Mouse (Mus musculus): Measurements from ENCODE around the gene Rusc1.

The Rusc1 gene

GRCm38 (mm10) chr3:89093175-89093574 is at the start of gene Rusc1:
Rusc1 (minus strand) TSS chr3:89093311.
- peak; percentile 37 to 47 for DNase-seq

DNA sequence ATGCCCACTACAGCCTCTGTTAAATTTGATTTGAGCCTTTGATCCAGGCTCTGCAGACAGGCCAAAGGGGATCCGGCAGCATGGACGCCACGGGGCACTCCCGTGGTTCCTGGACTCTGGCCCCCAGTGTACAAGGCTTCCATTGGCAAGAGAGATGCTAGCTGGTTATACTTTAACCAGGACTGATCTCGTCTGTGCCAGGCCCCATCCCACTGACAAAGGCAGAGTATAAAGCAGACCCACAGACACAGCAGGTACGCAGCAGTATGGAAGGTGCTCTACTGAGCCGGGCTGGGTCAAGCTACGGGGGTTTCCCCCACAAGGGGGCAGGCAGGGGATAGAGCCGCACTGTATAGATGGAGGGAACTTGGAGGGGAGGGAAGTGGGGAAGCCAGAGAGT is 43.3 kb upstream of the Rusc1 start:
- DNase-seq: peak in 1 of 2 experiments; percentile 19

GRCm38 (mm10) chr3:89135958-89136357 is 42.8 kb upstream of the Rusc1 start, which contains the start of gene Pklr:
Pklr (plus strand) TSS chr3:89136142.
- no peak for DNase-seq

GRCm38 (mm10) chr3:89133752-89134151 is 40.6 kb upstream of the Rusc1 start:
- no peak for DNase-seq

- DNase-seq: no peak
These were observed 39.9 kb upstream of the Rusc1 start for GRCm38 (mm10) chr3:89133063-89133450.

DNA sequence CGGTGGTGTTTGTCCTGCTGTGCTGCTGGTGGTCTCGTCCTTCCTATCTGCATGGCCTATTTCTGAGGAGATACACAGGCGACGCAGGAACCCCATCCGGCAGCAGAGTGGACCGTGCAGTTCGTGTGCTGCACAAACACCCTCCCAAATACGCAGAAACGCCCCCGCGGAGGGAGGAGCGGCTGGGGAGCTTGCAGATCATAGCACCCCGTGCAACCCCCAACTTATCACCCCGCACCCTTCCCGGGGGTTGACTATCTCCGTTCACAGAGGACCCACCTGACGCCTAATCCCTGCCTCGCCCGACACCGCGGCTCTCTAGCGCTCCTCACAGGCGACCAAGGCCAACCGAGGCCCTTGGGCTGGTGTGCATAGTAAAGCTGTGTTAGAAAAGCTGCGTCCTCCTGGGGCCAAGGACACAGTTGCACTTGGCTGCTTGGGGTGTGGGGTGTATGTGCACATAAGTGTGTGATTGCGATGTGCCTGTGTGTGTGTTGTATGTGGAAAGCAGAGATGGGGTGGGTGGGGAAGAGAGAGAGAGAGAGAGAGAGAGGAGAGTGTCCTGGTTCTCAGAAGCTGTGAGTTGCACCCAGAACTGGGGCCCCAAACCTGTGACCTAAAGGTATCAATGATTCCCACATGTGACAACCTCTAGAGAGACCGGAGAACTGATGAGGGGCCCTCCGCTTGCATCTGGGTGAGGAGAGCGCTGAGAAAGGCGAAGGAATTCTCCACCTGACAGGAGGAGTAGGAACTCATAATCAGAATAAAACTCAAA is 39.4 kb upstream of the Rusc1 start:
- DNase-seq: no peak

- DNase-seq: no peak
These were observed 38.7 kb upstream of the Rusc1 start for GRCm38 (mm10) chr3:89131816-89132215.

GRCm38 (mm10) chr3:89129908-89130307 is 36.8 kb upstream of the Rusc1 start:
- no peak for DNase-seq

DNA sequence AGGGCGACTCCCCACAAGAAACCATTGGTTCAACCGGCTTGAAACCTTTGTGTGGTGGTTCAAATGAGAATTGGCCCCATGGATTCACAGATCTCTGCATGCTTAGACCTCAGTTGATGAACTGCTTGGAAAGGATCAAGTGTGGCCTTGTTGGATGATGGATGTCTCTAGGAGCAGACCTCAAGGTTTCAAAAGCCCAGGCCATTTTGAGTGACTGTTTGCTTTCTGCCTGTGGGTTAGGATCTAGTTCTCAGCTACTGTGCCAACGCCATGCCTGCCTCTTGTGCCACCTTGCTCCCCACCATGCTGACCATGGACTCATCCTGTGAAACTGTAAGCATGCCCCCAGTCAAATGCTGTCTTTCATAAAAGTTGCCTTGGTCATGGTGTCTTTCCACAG is 32.9 kb upstream of the Rusc1 start:
- DNase-seq: no peak

- no peak for DNase-seq
These were observed 31.1 kb upstream of the Rusc1 start for GRCm38 (mm10) chr3:89124241-89124640.

DNA sequence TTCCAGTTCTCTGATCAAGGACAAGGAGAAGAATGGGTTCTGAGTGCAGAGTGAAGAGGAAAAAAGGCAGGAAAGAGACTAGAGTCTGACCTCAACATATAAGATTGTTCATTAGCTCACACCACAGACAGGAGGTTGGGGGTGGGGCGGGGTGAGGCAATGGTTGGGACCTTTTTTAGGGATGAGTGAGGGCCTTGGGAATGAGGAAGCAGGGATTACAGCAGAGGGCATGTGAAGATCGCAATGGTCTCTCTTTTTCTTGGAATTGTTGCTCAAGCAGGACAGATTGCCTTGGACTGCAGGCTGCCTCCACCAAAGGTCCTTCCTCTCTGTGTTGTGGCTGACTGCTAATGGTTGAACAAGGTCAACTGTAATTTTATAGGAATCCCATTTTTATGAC is 30.2 kb upstream of the Rusc1 start:
- no peak for DNase-seq

- no peak for DNase-seq
These were observed 22.4 kb upstream of the Rusc1 start for GRCm38 (mm10) chr3:89115522-89115921.

DNA sequence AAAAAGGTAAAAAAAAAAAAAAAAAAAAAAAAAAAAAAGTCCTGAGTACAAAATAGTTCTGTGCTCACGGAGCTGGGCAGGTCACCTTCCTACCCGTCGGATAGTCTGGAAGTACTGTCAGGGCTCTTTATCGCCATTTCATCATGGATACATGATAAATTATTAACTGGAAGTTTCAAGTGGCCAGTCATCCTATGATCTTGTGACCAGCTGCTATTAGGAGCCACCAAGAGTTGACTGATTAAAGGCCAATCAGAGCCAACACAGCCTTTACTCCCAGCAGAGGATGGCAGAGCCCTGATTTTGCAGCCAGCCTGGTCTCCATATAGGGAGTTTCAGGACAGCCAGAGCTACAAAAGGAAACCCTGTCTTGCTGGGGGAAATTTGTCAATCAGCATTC is 19.9 kb upstream of the Rusc1 start:
- no peak for DNase-seq

DNA sequence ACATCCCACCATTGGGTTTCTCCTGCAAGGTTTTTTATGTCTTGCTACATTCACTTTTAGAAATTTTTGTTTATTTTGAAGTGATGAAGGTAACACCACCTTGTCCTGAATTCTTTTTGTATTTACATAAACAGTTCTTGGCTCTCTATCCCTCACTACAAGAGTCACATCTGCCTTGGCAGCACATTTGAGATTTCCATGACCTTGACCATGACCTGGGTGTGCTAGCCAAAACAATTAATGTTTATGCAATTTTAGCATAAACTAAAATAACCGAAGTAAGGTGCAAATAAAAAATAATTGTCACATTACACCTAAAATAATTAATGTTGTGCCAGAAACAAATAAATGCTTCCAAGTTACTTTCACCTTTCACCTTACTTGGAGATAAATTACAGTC is 15.0 kb upstream of the Rusc1 start:
- no peak for DNase-seq

DNA sequence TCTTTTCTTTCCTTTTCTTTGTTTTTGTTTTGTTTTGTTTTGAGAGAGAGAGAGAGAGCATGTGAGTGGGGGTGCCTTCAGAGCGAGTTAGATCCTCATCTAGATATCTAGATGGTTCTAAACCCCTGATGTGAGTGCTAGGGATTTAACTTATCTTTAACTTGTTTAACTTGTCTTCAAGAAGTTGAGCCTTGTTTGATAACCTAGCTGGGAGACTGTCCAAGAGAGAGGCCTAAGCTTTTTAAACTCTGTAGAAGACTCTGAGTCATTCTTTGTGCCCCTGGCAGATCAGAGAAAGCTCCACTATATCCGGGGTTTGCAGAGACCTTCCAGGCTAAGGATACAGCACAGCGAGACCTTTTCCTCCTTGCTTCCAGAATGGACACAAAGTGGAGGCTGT is 14.4 kb upstream of the Rusc1 start:
- DNase-seq: no peak

- DNase-seq: no peak
These were observed 13.8 kb upstream of the Rusc1 start for GRCm38 (mm10) chr3:89106881-89107280.

GRCm38 (mm10) chr3:89103291-89103595 is 10.1 kb upstream of the Rusc1 start:
- no peak for DNase-seq

DNA sequence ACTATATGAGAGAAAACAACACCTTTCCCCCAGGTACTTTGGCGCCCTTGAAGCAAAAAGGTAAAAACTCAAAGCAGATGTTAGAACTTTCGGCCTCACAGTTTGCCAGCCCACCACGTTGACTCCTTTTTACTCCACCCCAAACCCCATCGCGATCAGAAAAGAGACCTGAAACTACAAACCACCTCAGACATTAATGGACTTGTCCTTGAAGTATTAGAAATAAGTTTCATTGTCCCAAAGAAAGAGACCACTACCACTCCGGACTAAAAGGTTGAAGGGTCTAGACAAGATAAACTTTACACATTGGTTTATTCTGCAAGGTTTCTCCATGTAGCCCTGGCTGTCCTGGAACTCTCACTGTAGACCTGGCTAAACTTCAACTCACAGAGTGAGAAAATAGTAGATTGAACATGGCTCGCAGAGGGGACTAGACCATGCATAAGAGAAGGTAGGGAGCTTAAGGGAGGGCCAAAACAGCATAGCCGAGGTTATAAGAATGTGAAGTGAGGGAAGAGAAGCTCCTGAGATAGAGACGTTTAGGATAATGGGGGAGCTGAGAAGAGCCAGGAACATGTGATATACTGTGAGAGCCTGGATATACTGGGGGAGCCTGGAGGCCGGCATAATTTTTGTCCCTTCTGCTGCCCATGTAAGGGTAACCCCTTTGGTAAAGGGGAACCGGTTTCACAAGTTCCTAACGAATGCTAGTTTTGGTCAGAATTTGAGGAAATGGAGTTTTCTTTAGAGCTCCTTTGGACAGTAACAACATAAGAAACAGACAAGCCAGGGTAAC is 9.6 kb upstream of the Rusc1 start:
- DNase-seq: no peak

DNA sequence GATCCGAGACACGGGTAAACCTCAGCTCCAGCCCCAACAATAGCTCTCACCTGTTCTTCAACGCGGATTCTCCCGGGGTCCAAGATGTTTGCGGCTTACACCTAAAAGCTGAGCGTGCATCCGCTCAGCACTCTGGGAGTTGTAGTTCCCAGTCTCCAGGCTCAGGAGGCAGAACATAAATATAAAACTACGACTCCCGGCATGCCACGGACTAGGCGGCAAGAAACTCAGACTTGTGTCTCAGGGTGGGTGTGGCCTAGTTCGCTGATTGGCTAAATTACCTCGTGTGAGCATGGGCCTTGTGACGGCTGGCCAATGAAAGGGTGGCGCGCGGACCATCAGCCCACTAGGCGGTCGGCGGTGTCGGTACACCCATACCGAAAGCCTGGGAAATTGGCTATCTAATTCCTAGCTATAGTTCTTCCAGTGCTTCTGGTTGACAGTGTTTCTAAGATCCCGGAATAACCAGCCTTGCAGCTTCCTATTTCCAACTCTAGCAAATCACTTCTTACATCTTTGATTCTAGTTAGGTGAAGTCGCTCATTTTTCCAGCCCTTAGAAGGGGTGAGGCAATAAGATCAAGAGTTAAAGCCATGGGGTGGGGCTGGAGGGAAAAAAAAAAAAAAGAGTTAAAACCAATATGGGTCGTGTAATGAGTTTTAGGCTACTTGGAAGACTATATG is 8.8 kb upstream of the Rusc1 start, which contains the start of gene Fdps:
Fdps (minus strand) TSS at position 148 of the 683 bp plus-strand sequence.
- peak; percentile 92 to 97 for DNase-seq

- DNase-seq: no peak
These were observed 8.3 kb upstream of the Rusc1 start for GRCm38 (mm10) chr3:89101459-89101811.

DNA sequence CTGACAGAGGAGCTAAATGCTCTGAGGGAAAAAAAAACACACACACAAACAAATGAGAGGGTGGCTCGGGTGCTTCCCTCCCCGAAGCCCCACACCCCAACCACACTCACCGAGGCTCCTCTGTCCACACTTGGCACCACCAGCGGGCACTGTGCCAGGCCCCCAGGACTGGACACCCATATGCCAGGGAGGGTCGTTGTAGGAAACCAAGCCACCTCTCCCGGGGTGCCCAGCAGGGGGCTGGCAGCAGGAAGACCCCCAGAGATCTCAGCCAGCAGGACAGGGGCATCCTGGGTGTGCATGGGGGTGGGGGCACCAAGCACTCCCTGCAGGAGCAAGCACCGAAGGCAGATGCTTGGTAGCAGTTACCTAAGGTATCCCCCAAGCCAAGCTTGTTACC is 7.7 kb upstream of the Rusc1 start, which contains the start of gene Gm43738:
Gm43738 (minus strand) TSS at position 289 of the 400 bp plus-strand sequence.
- no peak for DNase-seq

DNA sequence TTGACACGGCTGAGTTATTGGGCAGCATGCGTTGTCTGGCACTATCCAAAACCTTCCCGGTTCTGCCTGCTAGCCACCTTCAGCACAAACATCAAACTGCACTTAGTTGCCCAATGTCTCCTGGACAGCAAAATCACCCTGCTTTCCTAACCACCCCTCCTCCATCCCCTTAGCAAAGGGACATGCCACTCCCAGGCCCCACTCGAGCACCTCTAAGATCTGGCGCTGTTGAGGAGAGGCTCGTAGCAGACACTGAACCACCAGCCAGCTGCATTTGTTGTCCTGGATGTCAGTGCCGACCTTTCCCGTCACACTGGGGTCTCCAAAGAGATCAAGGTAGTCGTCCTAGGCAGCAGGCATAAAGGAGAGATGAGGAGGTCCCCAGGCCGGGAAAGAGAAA is 910 bp upstream of the Rusc1 start:
- no peak for DNase-seq

GRCm38 (mm10) chr3:89092509-89093090 is 511 bp downstream of the Rusc1 start:
- no peak for DNase-seq

Measured in thymus, adult 18-20 months (tissue).